Mouse (Mus musculus): ENCODE data around the gene Eif2ak3. TPM values are rescaled to one million over a fixed set of nuclear protein-coding genes. Genes with fewer than 3 reads are reported as not detected.

Gene Eif2ak3
- polyA plus RNA-seq, 1 experiment from 2014 or later: 6.2 TPM

DNA sequence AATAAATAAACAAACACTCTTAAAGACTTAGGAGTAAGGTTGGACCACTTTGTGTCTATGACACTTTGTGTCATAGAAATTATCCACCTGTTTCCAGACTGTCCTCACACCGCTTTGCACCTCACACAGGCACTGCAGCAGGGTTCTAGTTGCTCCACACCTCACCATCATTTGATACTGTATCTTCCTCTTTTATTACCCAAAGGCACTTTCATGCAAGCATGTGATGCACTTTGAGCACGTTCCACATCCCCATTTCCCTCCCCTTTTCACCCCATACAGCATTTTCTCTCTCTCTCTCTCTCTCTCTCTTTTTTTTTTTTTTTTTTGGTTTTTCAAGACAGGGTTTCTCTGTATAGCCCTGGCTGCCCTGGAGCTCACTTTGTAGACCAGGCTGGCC lies 7.0 kb upstream of the Eif2ak3 start:
- WGBS (ENCODE audit: insufficient replicate concordance): 63% methylated on average over 2 of the region's 2 CpGs
- Histone ChIP-seq H3K4me3 (no peak overlapping the region), H3K4me1 (no peaks in the 10 kb centered on the region), H3K27ac (no peak overlapping the region), H3K27me3 (replicated peaks) (peaks cover 10% of the 10 kb centered on the region; the same call in 1 of the 2 replicates), H3K4me2 (no peak overlapping the region), H3K36me3 (no peaks in the 10 kb centered on the region), H3K9ac (no peak overlapping the region), H3K9me3 (replicated peaks) (no peaks in the 10 kb centered on the region)
- no peak for ATAC-seq

DNA sequence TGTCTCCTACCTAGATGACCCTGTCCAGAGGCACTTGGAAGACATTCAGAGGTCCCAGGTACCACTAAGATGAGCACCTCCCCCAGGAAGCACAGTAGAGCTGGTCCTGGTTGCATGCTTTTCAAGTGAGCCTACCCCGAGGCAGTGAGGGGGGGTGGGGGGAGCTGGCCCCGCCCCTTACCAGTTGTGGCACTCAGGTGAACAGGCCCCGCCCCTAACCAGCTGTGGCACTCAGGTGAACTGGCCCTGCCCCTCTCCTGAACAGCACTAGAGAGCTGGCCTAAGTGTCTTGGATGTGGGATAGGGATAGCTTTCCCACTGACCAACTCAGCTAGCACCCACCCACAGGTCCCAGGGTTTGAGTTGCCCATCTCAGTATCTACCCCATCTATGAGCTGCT lies 5.8 kb upstream of the Eif2ak3 start:
- no peak overlapping the region for H3K4me2 ChIP-seq
- H3K4me3 ChIP-seq: no peak overlapping the region
- peak; percentile 28; the same call in 1 of the 2 replicates for ATAC-seq
- no peaks in the 10 kb centered on the region for H3K36me3 ChIP-seq
- 48% methylated on average over 3 of the region's 3 CpGs for WGBS (ENCODE audit: insufficient replicate concordance)
- peaks cover 7% of the 10 kb centered on the region for H3K4me1 ChIP-seq
- H3K27ac ChIP-seq: no peak overlapping the region
- peaks cover 10% of the 10 kb centered on the region; the same call in 1 of the 2 replicates for H3K27me3 ChIP-seq (replicated peaks)
- no peak overlapping the region for H3K9ac ChIP-seq
- no peaks in the 10 kb centered on the region for H3K9me3 ChIP-seq (replicated peaks)

DNA sequence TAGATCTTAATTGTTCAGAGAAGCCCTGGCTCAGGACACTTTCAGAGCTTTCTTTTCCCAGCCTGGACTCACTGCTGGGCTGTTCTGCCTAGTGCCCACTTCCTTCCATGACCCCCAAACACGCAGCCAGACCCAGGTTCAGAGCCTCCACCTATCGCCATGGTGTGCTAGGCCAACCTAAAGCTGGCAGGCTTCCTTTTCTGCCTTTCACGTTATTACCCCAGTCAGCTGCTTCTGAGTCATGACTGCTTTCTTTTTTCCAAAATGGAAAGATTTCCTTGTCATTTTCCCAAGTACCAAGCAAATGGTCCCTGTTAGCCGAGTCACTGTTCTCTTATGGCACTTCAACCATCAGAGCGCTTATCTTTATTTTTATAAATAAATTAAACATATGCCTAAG lies 4.0 kb upstream of the Eif2ak3 start:
- Histone ChIP-seq H3K9me3 (replicated peaks) (no peaks in the 10 kb centered on the region), H3K27ac (no peak overlapping the region), H3K4me3 (no peak overlapping the region), H3K9ac (no peak overlapping the region), H3K27me3 (replicated peaks) (no peaks in the 10 kb centered on the region), H3K36me3 (no peaks in the 10 kb centered on the region), H3K4me2 (no peak overlapping the region), H3K4me1 (peaks cover 12% of the 10 kb centered on the region)
- whole genome bisulfite sequencing (ENCODE audit: insufficient replicate concordance): 59% methylated on average over 5 of the region's 5 CpGs
- ATAC-seq: no peak

DNA sequence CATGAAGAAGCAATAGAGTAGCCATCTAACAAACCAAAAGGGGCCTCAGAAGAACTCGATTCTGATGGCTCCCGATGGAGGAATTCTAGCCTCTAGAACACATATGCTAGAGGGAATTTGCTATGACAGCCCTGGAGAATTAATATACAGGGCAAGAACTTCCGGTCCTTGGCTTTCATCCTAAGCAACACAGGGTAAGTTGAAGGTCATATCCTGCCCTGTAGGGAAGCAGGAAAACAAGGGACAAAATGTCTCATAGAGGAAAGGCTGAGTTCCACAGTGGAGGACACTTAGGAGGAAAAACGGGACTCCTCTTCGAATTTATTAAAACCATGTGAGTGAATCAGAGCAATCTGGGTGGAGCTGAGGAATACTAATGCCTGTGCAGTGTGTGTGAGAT lies 1.3 kb upstream of the Eif2ak3 start:
- 71% methylated on average over 5 of the region's 5 CpGs for WGBS (ENCODE audit: insufficient replicate concordance)
- Histone ChIP-seq H3K36me3 (no peaks in the 10 kb centered on the region), H3K4me2 (peak overlapping the region; percentile 77), H3K9ac (no peak overlapping the region), H3K4me1 (peaks cover 35% of the 10 kb centered on the region), H3K9me3 (replicated peaks) (no peaks in the 10 kb centered on the region), H3K27me3 (replicated peaks) (no peaks in the 10 kb centered on the region), H3K27ac (peak overlapping the region; percentile 81; the same call in 1 of the 2 replicates), H3K4me3 (no peak overlapping the region; the same call in 1 of the 2 replicates)
- no peak for ATAC-seq

DNA sequence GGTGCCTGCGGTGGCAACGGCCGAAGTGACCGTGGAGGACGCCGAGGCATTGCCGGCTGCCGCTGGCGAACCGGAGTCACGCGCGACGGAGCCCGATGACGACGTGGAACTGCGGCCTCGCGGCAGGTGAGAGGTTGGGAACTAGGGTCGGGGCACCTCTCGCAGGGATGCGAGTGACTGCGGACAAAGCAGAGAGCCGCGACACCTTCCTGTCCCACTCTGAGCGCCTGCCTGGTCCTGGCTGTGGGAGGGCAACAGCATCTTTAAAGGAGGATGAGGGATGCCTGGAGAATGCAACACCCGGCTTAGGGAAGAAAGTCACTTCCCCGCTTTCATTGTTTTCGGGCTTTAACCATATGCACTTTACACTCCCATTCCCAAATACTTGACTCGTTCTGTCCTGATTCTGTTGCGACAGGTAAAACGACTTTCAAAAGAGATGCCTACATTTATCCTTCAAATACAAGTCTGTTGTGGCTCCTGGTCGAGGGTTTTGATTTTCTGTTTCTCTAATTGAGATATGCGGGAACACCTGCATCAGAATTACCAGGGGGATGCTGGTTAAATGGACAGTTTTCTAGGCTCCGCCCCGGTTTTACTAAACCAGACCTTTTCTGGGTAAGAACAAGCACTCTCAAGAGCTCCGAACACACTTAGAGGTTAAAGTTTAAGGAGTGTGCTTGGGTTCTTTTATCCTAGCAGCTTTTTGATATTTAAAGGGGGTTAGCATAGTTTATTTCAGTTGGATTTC lies 756 bp downstream of the Eif2ak3 start:
- Histone ChIP-seq H3K4me3 (peak overlapping the region; percentile 93), H3K4me2 (peak overlapping the region; percentile 91), H3K4me1 (peaks cover 35% of the 10 kb centered on the region), H3K9me3 (replicated peaks) (no peaks in the 10 kb centered on the region), H3K27ac (peak overlapping the region; percentile 84), H3K9ac (peak overlapping the region; percentile 92), H3K27me3 (replicated peaks) (no peaks in the 10 kb centered on the region), H3K36me3 (peaks cover 3% of the 10 kb centered on the region; the same call in 1 of the 2 replicates)
- ATAC-seq: no peak
- WGBS (ENCODE audit: insufficient replicate concordance): 2% methylated on average over 38 of the region's 38 CpGs

DNA sequence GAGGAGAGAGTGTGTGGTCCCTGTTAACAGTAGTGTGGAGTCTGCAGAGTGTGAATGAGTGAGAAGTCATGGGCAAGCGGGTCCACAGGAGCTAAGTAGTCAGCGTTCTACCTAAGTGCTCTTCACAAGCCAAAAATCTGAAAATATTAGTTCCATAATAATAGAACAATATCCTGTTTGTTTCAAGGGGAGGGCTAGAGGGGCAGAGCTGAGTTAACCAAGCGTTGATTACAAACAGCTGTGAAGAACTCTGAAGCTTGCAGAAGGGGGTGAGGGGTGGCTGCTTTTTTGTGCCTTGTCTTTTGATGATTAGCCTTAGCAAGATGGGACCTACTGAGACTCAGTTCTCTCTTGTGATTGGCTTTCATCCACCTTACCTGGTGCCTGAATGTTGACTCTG lies 3.1 kb downstream of the Eif2ak3 start:
- ATAC-seq: no peak
- H3K9me3 ChIP-seq (replicated peaks): no peaks in the 10 kb centered on the region
- 0 out of 2 replicates have a peak overlapping the region, but pooled peaks have one; percentile 12 for H3K9ac ChIP-seq
- H3K27me3 ChIP-seq (replicated peaks): no peaks in the 10 kb centered on the region
- peaks cover 3% of the 10 kb centered on the region; the same call in 1 of the 2 replicates for H3K36me3 ChIP-seq
- 64% methylated on average over 3 of the region's 3 CpGs for WGBS (ENCODE audit: insufficient replicate concordance)
- H3K4me3 ChIP-seq: no peak overlapping the region
- H3K4me2 ChIP-seq: no peak overlapping the region
- peaks cover 35% of the 10 kb centered on the region for H3K4me1 ChIP-seq
- no peak overlapping the region for H3K27ac ChIP-seq

DNA sequence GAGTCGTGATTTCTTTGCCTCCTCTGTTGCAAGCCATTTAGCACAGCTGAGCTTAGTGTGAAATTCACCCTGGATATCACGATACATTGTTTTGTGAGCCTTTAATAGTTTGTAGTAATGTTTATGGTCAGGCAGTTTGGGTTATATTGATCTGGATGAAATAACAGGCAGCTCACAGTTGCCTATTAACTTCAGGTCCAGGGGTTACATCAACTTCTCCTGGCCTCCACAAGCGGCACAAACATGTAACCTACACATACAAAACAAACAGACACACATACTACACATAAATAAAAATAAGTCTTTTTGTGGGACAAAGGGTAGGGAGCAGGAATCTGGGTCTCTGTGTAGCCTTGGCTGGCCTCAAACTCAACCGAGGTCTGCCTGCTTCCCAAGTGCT lies 9.1 kb downstream of the Eif2ak3 start:
- ATAC-seq: no peak
- H3K9me3 ChIP-seq (replicated peaks): no peaks in the 10 kb centered on the region
- no peak overlapping the region for H3K4me3 ChIP-seq
- 70% methylated on average over 4 of the region's 4 CpGs for WGBS (ENCODE audit: insufficient replicate concordance)
- H3K9ac ChIP-seq: no peak overlapping the region
- peaks cover 12% of the 10 kb centered on the region for H3K4me1 ChIP-seq
- H3K27me3 ChIP-seq (replicated peaks): no peaks in the 10 kb centered on the region
- H3K27ac ChIP-seq: no peak overlapping the region
- H3K4me2 ChIP-seq: no peak overlapping the region
- peaks cover 9% of the 10 kb centered on the region for H3K36me3 ChIP-seq

DNA sequence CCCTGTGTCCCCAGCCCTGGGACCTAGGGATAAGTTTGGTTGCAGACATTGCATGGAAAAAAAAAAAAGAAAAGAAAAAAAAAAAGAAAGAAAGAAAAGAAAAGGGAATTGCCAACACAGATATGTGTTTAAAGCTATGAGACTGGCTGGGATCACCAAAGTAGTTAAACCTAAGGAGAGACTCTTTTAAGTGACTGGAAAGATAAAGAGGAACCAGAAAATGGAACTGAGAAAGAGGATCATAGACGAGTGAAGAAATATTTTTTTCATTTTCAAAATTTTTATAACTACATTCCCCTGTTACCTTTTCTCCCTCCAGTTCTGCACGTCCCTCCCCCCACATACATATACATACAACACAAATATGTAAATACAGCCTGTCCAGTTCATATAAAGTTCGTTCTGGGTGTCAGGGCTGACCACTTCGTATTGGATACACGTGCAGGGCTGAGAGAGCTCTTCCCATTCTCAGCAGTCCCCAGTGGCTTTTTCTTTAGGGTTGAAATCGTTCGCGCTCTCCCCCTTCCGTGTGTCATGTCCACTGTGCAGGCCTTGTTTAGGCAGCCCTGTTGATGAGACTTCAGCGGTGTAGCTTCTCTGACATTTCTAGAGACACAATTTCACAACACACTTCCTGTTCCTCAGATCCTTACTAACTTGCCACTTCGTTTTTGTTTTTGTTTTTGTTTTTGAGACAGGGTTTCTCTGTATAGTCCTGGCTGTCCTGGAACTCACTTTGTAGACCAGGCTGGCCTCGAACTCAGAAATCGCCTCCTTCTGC lies 11.4 kb downstream of the Eif2ak3 start:
- Histone ChIP-seq H3K36me3 (peaks cover 28% of the 10 kb centered on the region), H3K27me3 (replicated peaks) (no peaks in the 10 kb centered on the region), H3K27ac (no peak overlapping the region), H3K9ac (no peak overlapping the region), H3K4me1 (peaks cover 12% of the 10 kb centered on the region), H3K4me3 (no peak overlapping the region), H3K4me2 (no peak overlapping the region), H3K9me3 (replicated peaks) (no peaks in the 10 kb centered on the region)
- 69% methylated on average over 13 of the region's 13 CpGs for WGBS (ENCODE audit: insufficient replicate concordance)
- ATAC-seq: no peak

DNA sequence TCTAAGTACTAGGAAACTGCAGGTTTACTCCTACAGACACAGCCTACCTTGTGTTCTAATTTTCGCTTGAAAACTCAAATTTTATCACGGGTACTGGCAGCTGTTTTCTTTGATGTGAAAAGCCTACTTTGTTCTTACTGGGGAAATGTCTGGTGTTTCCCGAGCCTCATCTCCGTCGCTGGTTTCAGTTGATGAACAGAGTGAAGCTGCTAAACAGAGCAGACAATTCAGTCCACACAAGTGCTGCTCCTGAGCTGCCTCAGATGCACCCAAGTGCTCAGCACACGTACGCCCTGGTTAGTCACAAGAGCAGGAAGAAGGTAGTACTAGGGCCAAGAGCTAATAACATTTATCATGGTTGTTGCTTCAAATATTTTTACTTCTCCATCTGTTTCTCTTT lies 18.4 kb downstream of the Eif2ak3 start:
- H3K4me2 ChIP-seq: no peak overlapping the region
- WGBS (ENCODE audit: insufficient replicate concordance): 80% methylated on average over 7 of the region's 7 CpGs
- H3K4me3 ChIP-seq: no peak overlapping the region

DNA sequence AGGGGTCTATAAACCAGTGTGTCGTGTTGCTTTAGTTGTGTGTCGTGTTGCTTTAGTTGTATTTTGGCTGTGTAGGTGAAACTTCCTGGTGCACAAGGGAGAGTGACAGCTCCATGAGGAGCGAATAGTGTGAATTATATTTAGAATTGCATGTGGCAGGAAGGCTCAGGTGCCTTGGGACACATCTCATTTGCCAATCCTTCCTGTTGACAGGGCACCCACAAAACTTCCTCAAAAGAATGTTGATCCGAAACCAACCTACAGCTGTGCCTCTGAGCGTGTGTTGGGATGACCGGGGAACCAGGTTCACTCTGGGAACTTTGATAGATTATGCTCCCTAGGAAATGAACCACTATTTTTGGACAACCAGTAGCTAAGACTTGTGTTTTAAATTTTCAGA lies 20.0 kb downstream of the Eif2ak3 start:
- H3K36me3 ChIP-seq: peaks cover 14% of the 10 kb centered on the region
- no peak overlapping the region for H3K27ac ChIP-seq
- ATAC-seq: no peak
- H3K4me3 ChIP-seq: no peak overlapping the region
- H3K9ac ChIP-seq: no peak overlapping the region
- peaks cover 13% of the 10 kb centered on the region for H3K4me1 ChIP-seq
- 64% methylated on average over 6 of the region's 6 CpGs for WGBS (ENCODE audit: insufficient replicate concordance)
- H3K4me2 ChIP-seq: no peak overlapping the region
- no peaks in the 10 kb centered on the region for H3K27me3 ChIP-seq (replicated peaks)
- H3K9me3 ChIP-seq (replicated peaks): no peaks in the 10 kb centered on the region

More for the DNA sequence above, 18.4 kb downstream of the Eif2ak3 start:
- ATAC-seq: no peak
- H3K27ac ChIP-seq: no peak overlapping the region
- H3K4me1 ChIP-seq: peaks cover 13% of the 10 kb centered on the region
- H3K27me3 ChIP-seq (replicated peaks): no peaks in the 10 kb centered on the region
- H3K9ac ChIP-seq: no peak overlapping the region
- H3K36me3 ChIP-seq: peaks cover 30% of the 10 kb centered on the region
- no peaks in the 10 kb centered on the region for H3K9me3 ChIP-seq (replicated peaks)

DNA sequence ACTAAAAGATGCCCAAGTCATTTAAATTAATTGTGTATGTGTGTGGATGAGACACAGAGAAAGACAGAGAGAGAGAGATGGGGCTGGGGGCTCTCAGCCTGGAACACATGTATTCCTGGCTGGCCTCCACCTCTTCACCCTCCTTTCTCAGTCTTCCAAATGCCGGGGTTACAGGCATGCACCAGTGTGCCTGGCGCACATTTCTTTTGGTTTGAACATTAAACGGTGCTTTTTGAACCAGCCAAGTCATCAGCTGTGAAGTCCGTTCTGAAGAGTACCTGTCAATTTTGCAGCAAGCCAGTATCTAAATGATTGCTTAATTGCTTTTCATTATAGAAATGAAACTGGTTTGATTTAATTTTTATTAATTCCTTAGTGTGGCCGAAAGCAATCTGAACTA lies 22.4 kb downstream of the Eif2ak3 start:
- H3K4me2 ChIP-seq: no peak overlapping the region
- 0 out of 2 replicates have a peak, but pooled peaks cover 2% of the 10 kb centered on the region for H3K36me3 ChIP-seq
- peaks cover 20% of the 10 kb centered on the region for H3K4me1 ChIP-seq
- H3K4me3 ChIP-seq: no peak overlapping the region
- H3K9ac ChIP-seq: no peak overlapping the region
- no peaks in the 10 kb centered on the region for H3K27me3 ChIP-seq (replicated peaks)
- no peak for ATAC-seq
- no peaks in the 10 kb centered on the region for H3K9me3 ChIP-seq (replicated peaks)
- 77% methylated on average over 5 of the region's 5 CpGs for WGBS (ENCODE audit: insufficient replicate concordance)
- H3K27ac ChIP-seq: no peak overlapping the region

DNA sequence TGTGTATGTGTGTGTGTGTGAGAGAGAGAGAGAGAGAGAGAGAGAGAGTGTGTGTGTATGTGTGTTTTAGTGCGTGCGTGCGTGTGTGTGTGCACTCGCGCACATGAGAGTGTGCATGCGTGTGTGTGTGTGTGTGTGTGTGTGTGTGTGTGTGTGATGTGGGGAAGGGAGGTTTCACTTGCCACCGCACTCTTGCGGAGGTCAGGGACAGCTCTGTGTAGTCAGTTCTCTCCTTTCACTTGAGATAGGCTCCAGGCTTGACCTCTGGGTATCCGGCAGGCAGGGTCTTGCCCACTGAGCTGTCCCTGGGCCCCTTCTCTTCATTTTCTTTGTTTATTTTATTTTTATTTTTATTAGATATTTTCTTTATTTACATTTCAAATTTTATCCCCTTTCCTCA lies 23.0 kb downstream of the Eif2ak3 start:
- Histone ChIP-seq H3K9me3 (replicated peaks) (no peaks in the 10 kb centered on the region), H3K4me3 (no peak overlapping the region), H3K4me2 (no peak overlapping the region), H3K36me3 (0 out of 2 replicates have a peak, but pooled peaks cover 2% of the 10 kb centered on the region), H3K27me3 (replicated peaks) (no peaks in the 10 kb centered on the region), H3K27ac (no peak overlapping the region), H3K4me1 (peaks cover 20% of the 10 kb centered on the region), H3K9ac (no peak overlapping the region)
- ATAC-seq: no peak
- WGBS (ENCODE audit: insufficient replicate concordance): 83% methylated on average over 9 of the region's 9 CpGs
